8 mouse cellular contexts compared by ENCODE assay signal in genomic region chr11:9010853-9011339, GRCm38 (mm10). TPM values are rescaled to one million over a fixed set of nuclear protein-coding genes. Genes with fewer than 3 reads are reported as not detected.
DNase-seq lines count a peak whose midpoint lies in the region; ATAC-seq and TF ChIP-seq lines count a peak whose summit lies in the region.

TSS of gene Hus1 (minus strand) at chr11:9011191.

- peaks cover 11% of the 10 kb centered on the region for H3K4me1 ChIP-seq in forebrain, embryonic 15.5 days
- H3K4me1 ChIP-seq in lung, adult 2 months (ENCODE audit: control insufficient read depth, insufficient read depth, low read length) = peaks cover 4% of the 10 kb centered on the region; the same call in 1 of the 2 replicates

- intact Hi-C loops in heart, postnatal 25 days (cut with DNase I) = loop anchor here (5.0 kb wide), 2 partner anchors 36 to 106 kb away; partner anchors contain the start of genes Gm11992, Sun3 and Upp1

- peak within 1 kb of the TSS; percentile 70 for H3K27ac ChIP-seq in forebrain, embryonic 15.5 days (replicated peaks)

- no peaks in the 10 kb centered on the region for H3K27me3 ChIP-seq in forebrain, embryonic 15.5 days

- WGBS in forebrain, embryonic 15.5 days = under 1% methylated on average over 43 of the region's 43 CpGs
- WGBS in lung, adult 2 months = under 1% methylated on average over 43 of the region's 43 CpGs

- TF ChIP-seq POLR2A in lung, adult 2 months (IDR thresholded peaks at IDR 0.05; ENCODE audit: borderline replicate concordance, extremely low read depth, low read depth, low read length) = peak; percentile 86; the same call in 1 of the 2 replicates

- peak; percentile 87 for DNase-seq in ES-CJ7 (ENCODE audit: low read depth, low spot score)
- peak; percentile 84 for DNase-seq in cerebellum, adult 11 months
- peak; percentile 76 for DNase-seq in heart, postnatal 25 days (ENCODE audit: low spot score)
- DNase-seq in layer of hippocampus, adult 18-20 months (ENCODE audit: low spot score in 2 of 2) = peak; percentile 68 to 78
- DNase-seq in lung, adult 2 months = peak; percentile 87
- DNase-seq in thymus, adult 18-20 months = peak; percentile 59 to 64

- H3K9me3 ChIP-seq in forebrain, embryonic 15.5 days = no peaks in the 10 kb centered on the region

- peak within 1 kb of the TSS; percentile 67 for H3K9ac ChIP-seq in forebrain, embryonic 15.5 days (replicated peaks)

- H3K36me3 ChIP-seq in forebrain, embryonic 15.5 days = no peaks in the 10 kb centered on the region

- ATAC-seq in forebrain, embryonic 15.5 days (replicated peaks) = peak; percentile 96
- peak; percentile 87 for ATAC-seq in neutrophil, adult 5-6 weeks (ENCODE audit: extremely low read depth, insufficient number of reproducible peaks, low FRiP score, poor library complexity, severe bottlenecking)

- H3K4me3 ChIP-seq in forebrain, embryonic 15.5 days = peak within 1 kb of the TSS; percentile 71
- H3K4me3 ChIP-seq in lung, adult 2 months (replicated peaks; ENCODE audit: extremely low read depth, low read depth, low read length) = peak within 1 kb of the TSS; percentile 90

- TF ChIP-seq CTCF in lung, adult 2 months (IDR thresholded peaks at IDR 0.05; ENCODE audit: insufficient read depth, low read length) = no peak

- peak within 1 kb of the TSS; percentile 62 for H3K4me2 ChIP-seq in forebrain, embryonic 15.5 days (replicated peaks)

RNA-seq across cellular contexts. Expression of gene Hus1, which starts in this region (rescaled TPM):
- polyA plus RNA-seq in forebrain, embryonic 15.5 days (2015; fragmentation: Nextera tagmentation; extraction: Ambion mirVana) = 9.3 and 10.0 TPM in 2 replicates
- 10 to 100 TPM; 12.1 TPM for total RNA-seq in heart, postnatal 25 days (2021)
- 10 to 100 TPM; 13.3 to 13.5 TPM for total RNA-seq in layer of hippocampus, adult 18-20 months (2021)
- 9.1 and 11.5 TPM in 2 replicates for polyA plus RNA-seq in lung, adult 2 months (2012; rRNA removed)
- total RNA-seq in neutrophil, adult 5-6 weeks (2017) = 9.7 and 11.3 TPM in 2 replicates

Comparison
In these comparisons a context has a peak if more than half of its experiments do, and no peak if none do; other contexts are left out.
1. Peak in every context shown above with its lines: DNase-seq, ATAC-seq, H3K4me3 ChIP-seq and H3K27ac ChIP-seq.